Mouse (Mus musculus) forebrain, embryonic 15.5 days (tissue): ENCODE data around the gene Zfand6. TPM values are rescaled to one million over a fixed set of nuclear protein-coding genes. Genes with fewer than 3 reads are reported as not detected.

Experiments
- ATAC-seq: fragments of 200-750 bp; cut with Nextera tagmentation; replicated peaks from 2 replicates; pipeline ENCODE4 v1.8.0; 2017; ENCODE audit warnings: mild to moderate bottlenecking, moderate TSS enrichment, moderate library complexity
- H3K27ac ChIP-seq: fragments of 300-500 bp; sonication (generic); replicated peaks from 2 replicates; pipeline ENCODE4 v1.5.1; 2015; ENCODE audit warnings: mild to moderate bottlenecking, inconsistent platforms
- H3K27me3 ChIP-seq: fragments of 300-500 bp; sonication (generic); 2 replicates; pipeline ENCODE4 v1.6.1; 2015; ENCODE audit warnings: inconsistent platforms
- H3K36me3 ChIP-seq: fragments of 300-500 bp; sonication (generic); 2 replicates; pipeline ENCODE4 v1.6.1; 2015; ENCODE audit warnings: mild to moderate bottlenecking, inconsistent platforms
- H3K4me1 ChIP-seq: fragments of 300-500 bp; sonication (generic); 2 replicates; pipeline ENCODE4 v1.6.1; 2015; ENCODE audit warnings: inconsistent platforms
- H3K4me2 ChIP-seq: fragments of 300-500 bp; sonication (generic); replicated peaks from 2 replicates; pipeline ENCODE4 v1.6.1; 2015; ENCODE audit warnings: mild to moderate bottlenecking, inconsistent platforms
- H3K4me3 ChIP-seq: fragments of 300-500 bp; sonication (generic); 2 replicates; pipeline ENCODE4 v1.5.1; 2015; ENCODE audit warnings: mild to moderate bottlenecking, inconsistent platforms
- H3K9ac ChIP-seq: fragments of 300-500 bp; sonication (generic); replicated peaks from 2 replicates; pipeline ENCODE4 v1.6.1; 2015; ENCODE audit warnings: mild to moderate bottlenecking, inconsistent platforms
- H3K9me3 ChIP-seq: fragments of 300-500 bp; sonication (generic); 2 replicates; pipeline ENCODE4 v1.6.1; 2016; ENCODE audit warnings: inconsistent platforms
- WGBS: fragments of 180-500 bp; shearing (Covaris S2); methylation state at CpG from one replicate; pipeline ENCODE4 v1.1.7; 2015; ENCODE audit warnings: mixed read lengths; 5-methylcytosine and 5-hydroxymethylcytosine counted together
- polyA plus RNA-seq: library from polyadenylated mRNA; unstranded; fragments of >200 nt; fragmentation: Nextera tagmentation; extraction: Ambion mirVana; gene quantifications from 2 replicates; pipeline ENCODE4 v1.2.1, GENCODE M21; 2015

The Zfand6 gene
- polyA plus RNA-seq, 1 experiment from 2014 or later = 192 TPM

GRCm38 (mm10) chr7:84605033-84605687 lies 84.6 kb downstream of the Zfand6 start:
- no peaks in the 10 kb centered on the region for H3K9me3 ChIP-seq
- no peaks in the 10 kb centered on the region for H3K27me3 ChIP-seq
- WGBS = 9% methylated on average over 19 of the region's 19 CpGs
- ATAC-seq = peak; percentile 54
- peak overlapping the region; percentile 53 for H3K4me3 ChIP-seq
- H3K9ac ChIP-seq = peak overlapping the region; percentile 56
- H3K27ac ChIP-seq = no peak overlapping the region
- peak overlapping the region; percentile 70 for H3K4me2 ChIP-seq
- H3K36me3 ChIP-seq = no peaks in the 10 kb centered on the region
- H3K4me1 ChIP-seq = peaks cover 9% of the 10 kb centered on the region; the same call in 1 of the 2 replicates

- ATAC-seq = no peak
- no peaks in the 10 kb centered on the region for H3K36me3 ChIP-seq
- H3K4me2 ChIP-seq = no peak overlapping the region
- H3K4me3 ChIP-seq = no peak overlapping the region
- no peaks in the 10 kb centered on the region for H3K27me3 ChIP-seq
- no peak overlapping the region for H3K9ac ChIP-seq
- no peaks in the 10 kb centered on the region for H3K9me3 ChIP-seq
- 71% methylated on average over 3 of the region's 3 CpGs for WGBS
- H3K27ac ChIP-seq = no peak overlapping the region
- H3K4me1 ChIP-seq = peaks cover 9% of the 10 kb centered on the region; the same call in 1 of the 2 replicates
Measured at GRCm38 (mm10) chr7:84604501-84604900, 85.3 kb downstream of the Zfand6 start.

GRCm38 (mm10) chr7:84601331-84601730 lies 88.4 kb downstream of the Zfand6 start:
- WGBS = 84% methylated on average over 3 of the region's 3 CpGs
- peaks cover 7% of the 10 kb centered on the region; the same call in 1 of the 2 replicates for H3K4me1 ChIP-seq
- H3K27ac ChIP-seq = no peak overlapping the region
- no peaks in the 10 kb centered on the region for H3K9me3 ChIP-seq
- no peak for ATAC-seq
- no peaks in the 10 kb centered on the region for H3K36me3 ChIP-seq
- H3K27me3 ChIP-seq = no peaks in the 10 kb centered on the region
- H3K4me3 ChIP-seq = no peak overlapping the region
- no peak overlapping the region for H3K9ac ChIP-seq
- H3K4me2 ChIP-seq = no peak overlapping the region

GRCm38 (mm10) chr7:84600631-84601030 lies 89.1 kb downstream of the Zfand6 start:
- H3K4me2 ChIP-seq = no peak overlapping the region
- no peak overlapping the region for H3K9ac ChIP-seq
- H3K9me3 ChIP-seq = no peaks in the 10 kb centered on the region
- H3K27me3 ChIP-seq = no peaks in the 10 kb centered on the region
- WGBS = 96% methylated on average over 2 of the region's 2 CpGs
- H3K4me1 ChIP-seq = peaks cover 5% of the 10 kb centered on the region; the same call in 1 of the 2 replicates
- ATAC-seq = no peak
- no peaks in the 10 kb centered on the region for H3K36me3 ChIP-seq
- no peak overlapping the region for H3K27ac ChIP-seq
- H3K4me3 ChIP-seq = no peak overlapping the region

- no peak overlapping the region for H3K4me3 ChIP-seq
Measured at GRCm38 (mm10) chr7:84596633-84597032, 93.1 kb downstream of the Zfand6 start.

GRCm38 (mm10) chr7:84596002-84596401 lies 93.8 kb downstream of the Zfand6 start:
- Histone ChIP-seq H3K4me1 (no peaks in the 10 kb centered on the region), H3K36me3 (no peaks in the 10 kb centered on the region), H3K4me2 (no peak overlapping the region), H3K27me3 (no peaks in the 10 kb centered on the region), H3K9me3 (no peaks in the 10 kb centered on the region), H3K4me3 (no peak overlapping the region), H3K27ac (no peak overlapping the region), H3K9ac (no peak overlapping the region)
- ATAC-seq = no peak
- 83% methylated on average over 3 of the region's 3 CpGs for WGBS

More at GRCm38 (mm10) chr7:84596633-84597032, 93.1 kb downstream of the Zfand6 start:
- no peak for ATAC-seq
- Histone ChIP-seq H3K4me1 (no peaks in the 10 kb centered on the region), H3K36me3 (no peaks in the 10 kb centered on the region), H3K4me2 (no peak overlapping the region), H3K9ac (no peak overlapping the region), H3K27ac (no peak overlapping the region), H3K27me3 (no peaks in the 10 kb centered on the region), H3K9me3 (no peaks in the 10 kb centered on the region)
- WGBS = 85% methylated on average over 3 of the region's 3 CpGs

GRCm38 (mm10) chr7:84594917-84595303 lies 94.8 kb downstream of the Zfand6 start:
- H3K27ac ChIP-seq = no peak overlapping the region

GRCm38 (mm10) chr7:84594087-84594916 lies 95.5 kb downstream of the Zfand6 start:
- peak; percentile 79 for ATAC-seq
- no peak overlapping the region; the same call in 1 of the 2 replicates for H3K4me2 ChIP-seq
- no peaks in the 10 kb centered on the region for H3K36me3 ChIP-seq
- no peaks in the 10 kb centered on the region for H3K27me3 ChIP-seq
- H3K9me3 ChIP-seq = no peaks in the 10 kb centered on the region
- WGBS = 45% methylated on average over 8 of the region's 8 CpGs
- no peak overlapping the region for H3K27ac ChIP-seq
- no peak overlapping the region for H3K4me3 ChIP-seq
- H3K9ac ChIP-seq = no peak overlapping the region
- H3K4me1 ChIP-seq = no peaks in the 10 kb centered on the region

More at GRCm38 (mm10) chr7:84594917-84595303, 94.8 kb downstream of the Zfand6 start:
- H3K4me3 ChIP-seq = no peak overlapping the region
- H3K9me3 ChIP-seq = no peaks in the 10 kb centered on the region
- H3K9ac ChIP-seq = no peak overlapping the region
- H3K27me3 ChIP-seq = no peaks in the 10 kb centered on the region
- H3K4me2 ChIP-seq = no peak overlapping the region
- no peaks in the 10 kb centered on the region for H3K4me1 ChIP-seq
- no peaks in the 10 kb centered on the region for H3K36me3 ChIP-seq
- peak; percentile 41; the same call in 1 of the 2 replicates for ATAC-seq

GRCm38 (mm10) chr7:84591347-84591746 lies 98.4 kb downstream of the Zfand6 start:
- 94% methylated on average over 3 of the region's 3 CpGs for WGBS
- no peaks in the 10 kb centered on the region for H3K27me3 ChIP-seq
- H3K9ac ChIP-seq = no peak overlapping the region
- H3K4me3 ChIP-seq = no peak overlapping the region
- H3K4me2 ChIP-seq = no peak overlapping the region
- no peaks in the 10 kb centered on the region for H3K4me1 ChIP-seq
- H3K36me3 ChIP-seq = no peaks in the 10 kb centered on the region
- ATAC-seq = no peak
- no peaks in the 10 kb centered on the region for H3K9me3 ChIP-seq
- H3K27ac ChIP-seq = no peak overlapping the region

- Histone ChIP-seq H3K9ac (no peak overlapping the region), H3K4me3 (no peak overlapping the region), H3K4me1 (no peaks in the 10 kb centered on the region), H3K36me3 (no peaks in the 10 kb centered on the region), H3K27me3 (no peaks in the 10 kb centered on the region), H3K9me3 (no peaks in the 10 kb centered on the region), H3K4me2 (no peak overlapping the region), H3K27ac (no peak overlapping the region)
- WGBS = 84% methylated on average over 2 of the region's 2 CpGs
- ATAC-seq = no peak
Measured at GRCm38 (mm10) chr7:84590622-84591021, 99.1 kb downstream of the Zfand6 start.

GRCm38 (mm10) chr7:84587101-84587783 lies 102.5 kb downstream of the Zfand6 start:
- H3K4me3 ChIP-seq = no peak overlapping the region
- H3K4me2 ChIP-seq = no peak overlapping the region
- 86% methylated on average over 5 of the region's 5 CpGs for WGBS
- H3K27ac ChIP-seq = no peak overlapping the region
- H3K36me3 ChIP-seq = no peaks in the 10 kb centered on the region
- H3K4me1 ChIP-seq = no peaks in the 10 kb centered on the region
- no peak overlapping the region for H3K9ac ChIP-seq
- no peaks in the 10 kb centered on the region for H3K9me3 ChIP-seq
- 0 out of 2 replicates have a peak, but pooled peaks have one; percentile 15 for ATAC-seq
- no peaks in the 10 kb centered on the region for H3K27me3 ChIP-seq
